Mouse (Mus musculus) spleen, postnatal 14 days (tissue): Measurements from ENCODE around the gene Lce3a.

Source experiments
- DNase-seq, 2 experiments: peaks; one replicate each; pipeline ENCODE4 v3.0.0; 2021 to 2022; ENCODE audit warnings: low spot score in 2 of 2

The Lce3a gene

DNA sequence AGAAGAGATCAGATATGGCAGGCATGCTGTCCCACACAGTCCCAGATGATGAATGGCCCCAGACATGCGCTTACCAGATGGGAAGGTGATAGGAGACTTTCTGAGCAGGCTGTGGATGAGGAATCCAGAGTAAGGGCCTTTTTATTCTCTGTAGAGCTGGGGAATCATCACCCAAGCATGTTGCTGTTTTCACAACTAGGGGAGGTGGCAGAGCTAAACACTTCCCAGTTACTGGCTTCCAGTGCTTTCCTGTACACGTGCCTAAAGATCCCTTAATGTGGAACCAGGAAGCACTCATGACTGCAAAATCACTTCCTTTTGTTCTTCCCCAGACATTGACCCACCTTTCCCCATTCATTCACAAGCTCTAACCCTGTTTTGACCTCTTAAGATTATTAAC lies at the start of gene Lce3a:
Lce3a (minus strand) TSS at position 101 of the 400 bp plus-strand sequence.
- no peak for DNase-seq

GRCm38 (mm10) chr3:92966761-92967160 lies 40.7 kb upstream of the Lce3a start, which contains the start of gene Lce3e:
Gene Lce3e, plus strand, starts transcription at chr3:92967061.
- DNase-seq = no peak

- no peak for DNase-seq
These were observed 31.1 kb upstream of the Lce3a start, which contains the start of gene Lce3d for GRCm38 (mm10) chr3:92957090-92957489. Gene Lce3d, plus strand, starts transcription at chr3:92957390.

GRCm38 (mm10) chr3:92944186-92944585 lies 18.2 kb upstream of the Lce3a start, which contains the start of gene Lce3c:
Gene Lce3c, plus strand, starts transcription at chr3:92944486.
- DNase-seq = no peak

GRCm38 (mm10) chr3:92932679-92933078 lies 6.6 kb upstream of the Lce3a start, which contains the start of gene Lce3b:
Gene Lce3b, plus strand, starts transcription at chr3:92932979.
- DNase-seq = no peak

- DNase-seq = no peak
These were observed 5.7 kb downstream of the Lce3a start for GRCm38 (mm10) chr3:92920364-92920763.

DNA sequence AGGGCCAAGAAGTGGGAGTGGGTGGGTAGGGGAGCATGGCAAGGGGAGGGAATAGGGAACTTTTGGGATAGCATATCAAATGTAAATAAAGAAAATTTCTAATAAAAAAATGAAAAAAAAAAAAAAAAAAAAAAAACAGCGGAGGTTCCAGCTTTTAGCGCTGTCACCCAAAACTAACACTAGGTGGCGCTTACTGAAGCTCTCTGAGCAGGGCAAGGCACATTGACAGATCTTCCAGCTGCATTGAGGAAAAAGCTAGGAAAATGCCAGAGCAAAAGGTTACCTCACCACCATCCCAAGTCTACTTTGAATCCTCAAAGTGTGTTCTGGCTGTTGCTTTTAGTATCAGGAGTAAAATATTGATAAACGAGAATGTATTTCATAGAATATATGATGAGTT lies 18.5 kb downstream of the Lce3a start:
- DNase-seq = no peak

- DNase-seq = no peak
These were observed 20.8 kb downstream of the Lce3a start for GRCm38 (mm10) chr3:92905182-92905581.

DNA sequence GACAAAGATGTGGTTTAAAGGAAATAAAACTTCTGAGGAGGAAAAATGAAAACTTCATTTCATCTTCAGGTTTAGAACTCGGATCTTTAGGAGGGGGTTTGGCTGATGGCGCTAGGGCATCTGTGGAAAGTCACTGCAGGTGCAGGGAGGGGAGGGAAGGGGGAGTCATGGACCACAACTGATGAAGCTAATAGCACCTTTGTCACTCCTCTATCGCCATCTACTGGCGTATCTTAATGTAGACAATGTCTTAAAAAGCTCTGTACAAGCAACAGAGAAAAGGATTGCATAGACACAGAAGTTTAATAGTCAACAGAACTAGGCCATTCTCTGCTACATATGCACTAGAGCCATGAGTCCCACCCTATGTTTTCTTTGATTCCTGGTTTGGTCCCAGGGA lies 22.4 kb downstream of the Lce3a start:
- no peak for DNase-seq

GRCm38 (mm10) chr3:92902992-92903391 lies 23.0 kb downstream of the Lce3a start:
- DNase-seq = no peak

- no peak for DNase-seq
These were observed 31.5 kb downstream of the Lce3a start for GRCm38 (mm10) chr3:92894489-92894888.

- DNase-seq = no peak
These were observed 32.0 kb downstream of the Lce3a start for GRCm38 (mm10) chr3:92894063-92894462.
